Mouse (Mus musculus) heart, adult 2 months (tissue): ENCODE results near the gene D10Jhu81e.

Experiments
- CTCF ChIP-seq: fragments of 200-600 bp; IDR thresholded peaks from 2 replicates; pipeline ENCODE4 v1.8.1; 2022; ENCODE audit warnings: antibody characterized with exemption, mild to moderate bottlenecking, moderate library complexity
- POLR2A ChIP-seq: fragments of 200-500 bp; IDR thresholded peaks from 2 replicates; pipeline ENCODE4 v1.6.1; 2011; ENCODE audit warnings: mild to moderate bottlenecking, low read depth, low read length, control low read depth; ENCODE audit not compliant: insufficient read depth

DNA sequence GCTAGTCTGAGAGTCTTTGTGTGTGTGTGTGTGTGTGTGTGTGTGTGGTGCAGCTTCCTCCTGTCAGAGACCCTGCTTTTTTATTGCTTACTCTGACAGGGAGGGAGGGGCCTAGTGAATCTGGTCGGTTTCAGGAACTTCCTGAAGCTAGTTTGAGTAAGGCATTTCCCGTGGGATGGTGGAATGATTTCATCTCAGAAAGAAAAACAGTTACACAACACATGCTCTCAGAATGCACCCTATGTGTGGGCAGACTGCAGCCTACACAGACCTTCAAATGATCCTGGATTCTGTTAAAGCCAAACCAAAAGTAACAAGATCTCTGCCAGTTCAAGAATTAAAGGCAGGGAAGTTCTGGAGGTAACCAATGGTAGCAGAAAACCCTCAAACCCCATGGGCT, 54.4 kb downstream of the D10Jhu81e start:
- TF ChIP-seq CTCF (no peak), POLR2A (no peak)
